Mouse (Mus musculus) heart, postnatal 0 days (tissue): ENCODE data around the gene Galntl6. TPM values are rescaled to one million over a fixed set of nuclear protein-coding genes. Genes with fewer than 3 reads are reported as not detected.

Experiments
- ATAC-seq: fragments of 200-750 bp; cut with Nextera tagmentation; 2 replicates; pipeline ENCODE4 v1.8.0; 2017; ENCODE audit warnings: low read depth, moderate number of reproducible peaks, moderate library complexity; ENCODE audit not compliant: insufficient read depth
- DNase-seq: peaks from one replicate; pipeline ENCODE4 v3.0.0-alpha.2; 2016; ENCODE audit warnings: low spot score
- H3K27ac ChIP-seq: fragments of 300-500 bp; sonication (generic); 2 replicates; pipeline ENCODE4 v1.5.1; 2014; ENCODE audit warnings: low read depth, mild to moderate bottlenecking
- H3K27me3 ChIP-seq: fragments of 300-500 bp; sonication (generic); 2 replicates; pipeline ENCODE4 v1.6.1; 2014; ENCODE audit warnings: low read length, mixed read lengths; ENCODE audit not compliant: control insufficient read depth, insufficient read depth
- H3K36me3 ChIP-seq: fragments of 300-500 bp; sonication (generic); replicated peaks from 2 replicates; pipeline ENCODE4 v1.6.1; 2014; ENCODE audit warnings: low read length, mixed read lengths; ENCODE audit not compliant: control insufficient read depth, insufficient read depth
- H3K4me1 ChIP-seq: fragments of 300-500 bp; sonication (generic); 2 replicates; pipeline ENCODE4 v1.6.1; 2014; ENCODE audit warnings: antibody characterized with exemption; ENCODE audit not compliant: control insufficient read depth, insufficient read depth
- H3K4me2 ChIP-seq: fragments of 300-500 bp; sonication (generic); 2 replicates; pipeline ENCODE4 v1.6.1; 2014; ENCODE audit warnings: low read depth, mild to moderate bottlenecking, low read length, moderate library complexity
- H3K4me3 ChIP-seq: fragments of 300-500 bp; sonication (generic); 2 replicates; pipeline ENCODE4 v1.5.1; 2014; ENCODE audit warnings: low read depth, low read length
- H3K9ac ChIP-seq: fragments of 300-500 bp; sonication (generic); replicated peaks from 2 replicates; pipeline ENCODE4 v1.6.1; 2014; ENCODE audit warnings: low read depth, low read length, mixed read lengths
- H3K9me3 ChIP-seq: fragments of 300-500 bp; sonication (generic); replicated peaks from 2 replicates; pipeline ENCODE4 v1.6.1; 2016; ENCODE audit warnings: low read length; ENCODE audit not compliant: control insufficient read depth
- CTCF ChIP-seq: IDR thresholded peaks from 2 replicates; pipeline ENCODE4 v1.5.1; 2016; ENCODE audit warnings: antibody characterized with exemption, control low read depth, low read depth
- EP300 ChIP-seq: IDR thresholded peaks from 2 replicates; pipeline ENCODE4 v1.6.1; 2016; ENCODE audit warnings: antibody characterized with exemption, low read depth
- WGBS: fragments of 180-500 bp; shearing (Covaris S2); extraction: QIAGEN DNeasy Blood & Tissue Kit; methylation state at CpG from one replicate; pipeline ENCODE4 v1.1.7; 2014; 5-methylcytosine and 5-hydroxymethylcytosine counted together
- polyA plus RNA-seq: library from polyadenylated mRNA; unstranded; fragments of >200 nt; fragmentation: Nextera tagmentation; extraction: Ambion mirVana; gene quantifications from 2 replicates; pipeline ENCODE4 v1.2.1, GENCODE M21; 2015
- total RNA-seq: library from RNA; depleted of rRNA; stranded (reverse); fragments of >200 nt; gene quantifications from 2 replicates; pipeline ENCODE4 v1.2.3, GENCODE M21; 2014; ENCODE audit warnings: low replicate concordance

Galntl6 gene
- total and polyA plus RNA-seq, 2 experiments from 2014 or later, result not detected

GRCm38 (mm10) chr8:58258577-58259315 lies 653.7 kb downstream of the Galntl6 start:
- ATAC-seq (no peak), DNase-seq (no peak)
- TF ChIP-seq CTCF (no peak), EP300 (no peak)
- no peaks in the 10 kb centered on the region for H3K36me3 ChIP-seq
- H3K4me2 ChIP-seq, result no peak overlapping the region
- H3K27me3 ChIP-seq, result no peaks in the 10 kb centered on the region
- H3K4me1 ChIP-seq, result no peaks in the 10 kb centered on the region
- H3K9me3 ChIP-seq, result no peaks in the 10 kb centered on the region
- H3K4me3 ChIP-seq, result no peak overlapping the region
- no peak overlapping the region for H3K27ac ChIP-seq
- H3K9ac ChIP-seq, result no peak overlapping the region
- 88% methylated on average over 2 of the region's 2 CpGs for WGBS

- Histone ChIP-seq H3K9ac (no peak overlapping the region), H3K4me2 (no peak overlapping the region), H3K9me3 (no peaks in the 10 kb centered on the region), H3K4me1 (no peaks in the 10 kb centered on the region), H3K27ac (no peak overlapping the region), H3K4me3 (no peak overlapping the region), H3K36me3 (no peaks in the 10 kb centered on the region), H3K27me3 (no peaks in the 10 kb centered on the region)
- TF ChIP-seq EP300 (no peak), CTCF (no peak)
- ATAC-seq (no peak), DNase-seq (no peak)
- WGBS, result 70% methylated on average over 1 of the region's 1 CpGs
Measured at GRCm38 (mm10) chr8:58253620-58254019, 658.8 kb downstream of the Galntl6 start.

- DNase-seq (no peak), ATAC-seq (no peak)
- Histone ChIP-seq H3K4me1 (no peaks in the 10 kb centered on the region), H3K9ac (no peak overlapping the region), H3K27me3 (no peaks in the 10 kb centered on the region), H3K4me3 (no peak overlapping the region), H3K27ac (no peak overlapping the region), H3K4me2 (no peak overlapping the region), H3K9me3 (no peaks in the 10 kb centered on the region), H3K36me3 (no peaks in the 10 kb centered on the region)
- WGBS, result 78% methylated on average over 3 of the region's 3 CpGs
- TF ChIP-seq EP300, result no peak
- no peak for TF ChIP-seq CTCF
Measured at GRCm38 (mm10) chr8:58244830-58245229, 667.6 kb downstream of the Galntl6 start.

- H3K9ac ChIP-seq, result no peak overlapping the region
- H3K27ac ChIP-seq, result no peak overlapping the region
- WGBS, result 16% methylated on average over 2 of the region's 2 CpGs
- H3K36me3 ChIP-seq, result no peaks in the 10 kb centered on the region
- ATAC-seq, result no peak
- no peaks in the 10 kb centered on the region for H3K9me3 ChIP-seq
- no peak overlapping the region for H3K4me3 ChIP-seq
- H3K4me2 ChIP-seq, result no peak overlapping the region
- TF ChIP-seq EP300, result no peak
- peak; percentile 11; the same call in 1 of the 2 replicates for TF ChIP-seq CTCF
- no peak for DNase-seq
- no peaks in the 10 kb centered on the region for H3K4me1 ChIP-seq
- no peaks in the 10 kb centered on the region for H3K27me3 ChIP-seq
Measured at GRCm38 (mm10) chr8:58234220-58234619, 678.2 kb downstream of the Galntl6 start.

GRCm38 (mm10) chr8:58228725-58229124 lies 683.7 kb downstream of the Galntl6 start:
- WGBS, result 28% methylated on average over 1 of the region's 1 CpGs
- H3K27ac ChIP-seq, result no peak overlapping the region
- no peaks in the 10 kb centered on the region for H3K36me3 ChIP-seq
- TF ChIP-seq EP300, result no peak
- no peak for TF ChIP-seq CTCF
- no peaks in the 10 kb centered on the region for H3K9me3 ChIP-seq
- H3K4me2 ChIP-seq, result no peak overlapping the region
- H3K4me1 ChIP-seq, result no peaks in the 10 kb centered on the region
- H3K9ac ChIP-seq, result no peak overlapping the region
- H3K4me3 ChIP-seq, result no peak overlapping the region
- ATAC-seq (peak; percentile 33; the same call in 1 of the 2 replicates), DNase-seq (peak; percentile 19)
- H3K27me3 ChIP-seq, result no peaks in the 10 kb centered on the region

- H3K4me3 ChIP-seq, result no peak overlapping the region
- no peak overlapping the region for H3K4me2 ChIP-seq
- TF ChIP-seq CTCF (no peak), EP300 (no peak)
- no peaks in the 10 kb centered on the region for H3K36me3 ChIP-seq
- no peak overlapping the region for H3K9ac ChIP-seq
- no peak overlapping the region for H3K27ac ChIP-seq
- H3K27me3 ChIP-seq, result no peaks in the 10 kb centered on the region
- no peak for DNase-seq
- no peak for ATAC-seq
- WGBS, result 71% methylated on average over 8 of the region's 8 CpGs
- no peaks in the 10 kb centered on the region for H3K4me1 ChIP-seq
- no peaks in the 10 kb centered on the region for H3K9me3 ChIP-seq
Measured at GRCm38 (mm10) chr8:58217885-58218284, 694.6 kb downstream of the Galntl6 start.
